8 mouse cellular contexts compared by ENCODE assay signal in the genomic region with DNA sequence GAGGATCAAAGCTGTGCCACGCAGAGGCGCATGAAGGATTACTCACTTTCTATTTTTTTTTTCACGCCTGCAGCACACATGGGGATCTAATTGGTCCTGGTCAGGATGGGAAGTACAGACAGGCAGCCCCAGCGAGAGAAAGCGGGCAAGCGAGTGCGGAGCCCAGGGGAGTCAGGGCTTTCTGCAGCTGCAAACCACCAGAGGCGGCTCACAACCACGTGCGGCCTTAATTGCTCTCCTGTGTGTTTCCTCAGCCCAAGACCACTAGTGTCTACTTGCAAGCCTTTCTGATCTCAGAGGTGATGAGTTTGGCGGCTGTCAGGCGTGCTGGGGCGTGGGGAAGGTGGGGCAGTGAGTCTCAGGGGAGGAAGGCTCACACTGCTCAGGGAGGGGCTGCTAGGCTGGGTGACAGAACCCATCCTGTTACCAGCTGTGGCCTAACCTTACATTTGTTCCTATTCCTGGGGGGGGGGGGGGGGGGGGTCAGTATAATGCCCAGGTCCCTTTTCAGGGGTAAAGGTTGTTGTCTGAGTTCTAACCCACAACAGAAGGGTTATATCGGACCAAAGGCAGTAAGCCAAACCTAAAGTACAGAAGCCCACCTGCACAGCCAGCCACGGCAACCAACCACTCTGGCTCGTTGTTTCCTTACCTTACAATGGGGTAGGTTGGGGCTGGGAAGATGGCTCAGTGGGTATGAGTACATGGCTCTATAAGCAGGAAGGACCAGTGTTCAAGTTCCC.
DNase-seq lines count a peak whose midpoint lies in the region; ATAC-seq and TF ChIP-seq lines count a peak whose summit lies in the region.

No protein-coding gene starts in this region.

- 0 out of 2 replicates have a peak, but pooled peaks cover 2% of the 10 kb centered on the region for H3K9me3 ChIP-seq in embryonic facial prominence, embryonic 12.5 days
- no peaks in the 10 kb centered on the region for H3K9me3 ChIP-seq in heart, embryonic 12.5 days (replicated peaks)
- no peaks in the 10 kb centered on the region for H3K9me3 ChIP-seq in midbrain, postnatal 0 days (ENCODE audit: low read length)

- ATAC-seq in embryonic facial prominence, embryonic 12.5 days (ENCODE audit: insufficient number of reproducible peaks, insufficient read depth, low FRiP score, low TSS enrichment), result peak; percentile 53
- ATAC-seq in heart, embryonic 12.5 days (ENCODE audit: insufficient number of reproducible peaks, low FRiP score), result 0 out of 2 replicates have a peak, but pooled peaks have one; percentile 36
- ATAC-seq in midbrain, postnatal 0 days (ENCODE audit: low FRiP score), result peak; percentile 82

- intact Hi-C loops in left cerebral cortex, postnatal 14 days (cut with DNase I), result no loop called here

- H3K4me3 ChIP-seq in embryonic facial prominence, embryonic 12.5 days, result no peak overlapping the region
- H3K4me3 ChIP-seq in heart, embryonic 12.5 days, result peak overlapping the region; percentile 17; the same call in 1 of the 2 replicates
- no peak overlapping the region for H3K4me3 ChIP-seq in midbrain, postnatal 0 days (ENCODE audit: low read depth, low read length)

- WGBS in embryonic facial prominence, embryonic 12.5 days, result 11% methylated on average over 16 of the region's 16 CpGs
- 15% methylated on average over 16 of the region's 16 CpGs for WGBS in heart, embryonic 12.5 days
- 14% methylated on average over 16 of the region's 16 CpGs for WGBS in midbrain, postnatal 0 days

- H3K27ac ChIP-seq in embryonic facial prominence, embryonic 12.5 days, result peak overlapping the region; percentile 31; the same call in 1 of the 2 replicates
- H3K27ac ChIP-seq in heart, embryonic 12.5 days (ENCODE audit: poor library complexity, severe bottlenecking), result no peak overlapping the region
- H3K27ac ChIP-seq in midbrain, postnatal 0 days (ENCODE audit: low read depth, low read length), result no peak overlapping the region

- no peak for TF ChIP-seq CTCF in midbrain, postnatal 0 days (IDR thresholded peaks at IDR 0.05)

- peaks cover 10% of the 10 kb centered on the region; the same call in 1 of the 2 replicates for H3K27me3 ChIP-seq in embryonic facial prominence, embryonic 12.5 days
- peaks cover 29% of the 10 kb centered on the region; the same call in 1 of the 2 replicates for H3K27me3 ChIP-seq in heart, embryonic 12.5 days (replicated peaks)
- no peaks in the 10 kb centered on the region; the same call in 1 of the 2 replicates for H3K27me3 ChIP-seq in midbrain, postnatal 0 days (ENCODE audit: insufficient read depth, low read length)
- H3K27me3 ChIP-seq in splenic B cell, adult 2 months (ENCODE audit: control insufficient read depth, insufficient read depth, low read length, poor library complexity, severe bottlenecking), result no peaks in the 10 kb centered on the region

- peaks cover 20% of the 10 kb centered on the region for H3K4me1 ChIP-seq in embryonic facial prominence, embryonic 12.5 days
- H3K4me1 ChIP-seq in heart, embryonic 12.5 days (replicated peaks), result peaks cover 11% of the 10 kb centered on the region
- H3K4me1 ChIP-seq in midbrain, postnatal 0 days (ENCODE audit: insufficient read depth, low read length), result no peaks in the 10 kb centered on the region; the same call in 1 of the 2 replicates

- H3K4me2 ChIP-seq in embryonic facial prominence, embryonic 12.5 days (replicated peaks), result peak overlapping the region; percentile 44
- peak overlapping the region; percentile 59 for H3K4me2 ChIP-seq in heart, embryonic 12.5 days
- H3K4me2 ChIP-seq in midbrain, postnatal 0 days (ENCODE audit: low read depth, low read length, poor library complexity, severe bottlenecking), result peak overlapping the region; percentile 39

- H3K9ac ChIP-seq in embryonic facial prominence, embryonic 12.5 days, result 0 out of 2 replicates have a peak overlapping the region, but pooled peaks have one; percentile 24
- 0 out of 2 replicates have a peak overlapping the region, but pooled peaks have one; percentile 15 for H3K9ac ChIP-seq in heart, embryonic 12.5 days
- H3K9ac ChIP-seq in midbrain, postnatal 0 days (replicated peaks; ENCODE audit: low read length, poor library complexity, severe bottlenecking), result no peak overlapping the region

- no peaks in the 10 kb centered on the region for H3K36me3 ChIP-seq in embryonic facial prominence, embryonic 12.5 days
- H3K36me3 ChIP-seq in heart, embryonic 12.5 days, result no peaks in the 10 kb centered on the region
- H3K36me3 ChIP-seq in midbrain, postnatal 0 days (ENCODE audit: insufficient read depth, low read length), result no peaks in the 10 kb centered on the region
- H3K36me3 ChIP-seq in splenic B cell, adult 2 months (ENCODE audit: control insufficient read depth, insufficient read depth, low read length, poor library complexity, severe bottlenecking), result no peaks in the 10 kb centered on the region

- peak; percentile 21 to 59 for DNase-seq in left cerebral cortex, postnatal 14 days (ENCODE audit: low spot score in 2 of 2)
- no peak for DNase-seq in left cerebral cortex, adult 9 months (ENCODE audit: low spot score in 2 of 2)
- DNase-seq in layer of hippocampus, postnatal 36 days, result peak; percentile 15 to 19
- peak; percentile 35 for DNase-seq in midbrain, postnatal 0 days (ENCODE audit: low spot score)
- DNase-seq in splenic B cell, adult 2 months (ENCODE audit: low read depth, low spot score), result peak; percentile 75
- DNase-seq in cerebellum, postnatal 36 days, result no peak

Comparison
In these comparisons a context has a peak if more than half of its experiments do, and no peak if none do; other contexts are left out.
1. DNase-seq: peak in left cerebral cortex, postnatal 14 days (2 of 2), layer of hippocampus, postnatal 36 days (2 of 2), midbrain, postnatal 0 days (single experiment) and splenic B cell, adult 2 months (single experiment); none in left cerebral cortex, adult 9 months (0 of 2) and cerebellum, postnatal 36 days (0 of 2).
2. Peak in every context shown above with its lines, with median percentiles within 50 percentile points of each other: ATAC-seq and H3K4me2 ChIP-seq.